Mouse (Mus musculus) leukemia stem cell, adult 10-12 weeks (primary cell): ENCODE measurements around the gene Ppp1r9b. TPM values are rescaled to one million over a fixed set of nuclear protein-coding genes. Genes with fewer than 3 reads are reported as not detected.

Source experiments
- polyA plus RNA-seq: library from polyadenylated mRNA; stranded (reverse); fragments of >175 nt; gene quantifications from 2 replicates; pipeline ENCODE4 v1.2.3, GENCODE M21; 2012; ENCODE audit warnings: low replicate concordance

Ppp1r9b gene
- polyA plus RNA-seq, result 486 and 536 TPM in 2 replicates

DNA sequence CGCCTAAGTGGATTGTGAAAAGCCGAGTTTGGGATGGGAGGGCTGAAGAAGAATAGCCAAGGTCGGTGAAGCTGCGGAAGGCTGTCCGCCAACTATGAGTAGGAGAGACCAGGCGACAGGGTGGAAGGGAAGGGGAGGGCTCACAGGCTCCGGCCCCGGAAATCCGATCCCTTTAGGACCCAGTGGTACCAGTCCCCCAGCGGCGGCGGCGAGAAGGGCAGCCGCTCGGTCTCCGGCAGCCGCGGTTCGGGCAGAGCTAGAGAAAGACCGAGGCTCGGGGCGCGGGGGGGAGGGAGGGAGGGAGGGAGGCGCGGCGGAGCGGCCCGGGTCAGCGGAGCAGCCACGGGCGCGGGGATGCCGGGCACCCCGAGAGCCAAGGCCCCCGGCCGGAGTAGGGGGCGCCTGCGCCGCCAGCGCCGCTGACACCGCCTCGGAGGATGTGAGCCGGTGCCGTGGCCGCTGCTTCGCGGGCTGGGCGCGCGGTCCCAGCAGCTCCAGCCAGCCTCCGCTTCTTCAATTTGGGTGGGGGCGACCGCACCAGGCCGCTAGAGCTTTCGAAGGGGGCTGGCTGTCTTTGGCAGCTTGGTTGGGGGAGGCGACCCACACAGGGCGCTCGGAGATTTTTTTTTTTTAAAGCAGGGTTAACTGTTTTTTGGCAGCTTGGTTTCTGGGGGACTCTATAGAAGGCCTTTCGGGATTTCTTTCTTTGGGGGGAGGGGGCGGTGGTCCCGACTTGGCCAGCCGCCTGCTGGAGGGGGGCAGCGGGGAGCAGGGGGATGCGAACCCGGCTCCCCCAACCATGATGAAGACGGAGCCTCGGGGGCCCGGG lies at the start of gene Ppp1r9b:
Gene Ppp1r9b, plus strand, starts transcription at position 287 of the 829 bp plus-strand sequence.

DNA sequence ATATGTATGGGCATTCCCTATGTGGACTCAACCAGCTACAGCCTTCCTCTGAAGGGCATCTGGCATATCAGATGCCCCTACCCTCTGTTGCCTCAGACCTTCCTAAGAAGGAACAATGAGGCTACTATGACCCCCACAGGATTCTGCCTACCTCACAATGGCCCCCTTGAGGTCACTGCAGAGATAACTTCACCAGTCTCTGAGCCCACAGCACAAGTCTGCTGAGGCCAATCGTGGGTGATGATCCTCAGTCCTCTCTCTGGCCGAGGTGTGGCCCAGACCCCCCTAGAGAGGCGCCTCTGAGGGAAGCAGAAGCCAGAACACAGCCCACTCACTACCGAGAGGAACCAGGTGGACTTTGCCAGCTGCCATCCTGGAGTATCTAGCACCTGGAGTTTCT lies 23.4 kb upstream of the Ppp1r9b start, which contains the start of gene Hils1:
Gene Hils1, plus strand, starts transcription at position 175 of the 400 bp plus-strand sequence.

DNA sequence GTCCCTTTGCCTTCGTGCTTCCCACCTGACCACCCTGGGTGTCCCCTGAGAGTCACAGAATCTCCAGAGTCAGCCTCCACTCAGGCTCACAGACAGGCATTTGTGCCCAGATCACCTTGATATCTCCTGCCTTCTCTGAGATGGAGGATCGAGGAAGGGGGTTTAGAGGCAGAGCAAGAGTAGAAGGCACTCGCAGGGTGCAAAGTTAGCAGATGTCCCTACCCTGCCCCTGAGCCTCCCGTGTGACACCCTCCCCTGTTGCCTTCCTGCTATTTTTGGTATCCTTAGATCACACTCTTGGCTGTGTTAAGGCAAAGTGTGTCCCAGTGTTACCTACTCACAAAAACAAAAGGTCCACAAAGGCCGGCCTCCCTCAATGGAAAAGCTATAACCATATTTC lies 14.6 kb upstream of the Ppp1r9b start, which contains the start of gene Sgca:
Gene Sgca, minus strand, starts transcription at position 129 of the 400 bp plus-strand sequence.

DNA sequence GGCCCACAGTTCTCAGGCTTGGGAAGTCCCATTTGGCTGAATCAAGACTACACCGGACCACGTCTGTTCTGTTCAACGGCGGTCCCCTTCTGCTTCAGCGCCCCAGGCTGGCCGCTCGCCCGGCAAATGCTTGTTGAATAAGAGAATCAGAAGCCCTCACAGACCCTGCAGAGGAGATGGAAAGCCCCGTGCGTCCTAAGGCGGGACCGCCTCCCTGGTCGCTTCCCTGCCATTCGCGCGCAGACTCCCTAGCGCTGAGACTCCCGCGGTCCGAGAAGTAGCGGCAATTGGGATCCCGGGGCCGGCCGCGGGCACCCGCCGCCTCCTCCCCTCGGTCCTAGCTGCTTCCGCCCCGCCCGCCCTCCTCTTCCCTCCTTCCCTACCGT lies 18.8 kb downstream of the Ppp1r9b start, which contains the start of gene Samd14:
Gene Samd14, plus strand, starts transcription at position 251 of the 386 bp plus-strand sequence.

DNA sequence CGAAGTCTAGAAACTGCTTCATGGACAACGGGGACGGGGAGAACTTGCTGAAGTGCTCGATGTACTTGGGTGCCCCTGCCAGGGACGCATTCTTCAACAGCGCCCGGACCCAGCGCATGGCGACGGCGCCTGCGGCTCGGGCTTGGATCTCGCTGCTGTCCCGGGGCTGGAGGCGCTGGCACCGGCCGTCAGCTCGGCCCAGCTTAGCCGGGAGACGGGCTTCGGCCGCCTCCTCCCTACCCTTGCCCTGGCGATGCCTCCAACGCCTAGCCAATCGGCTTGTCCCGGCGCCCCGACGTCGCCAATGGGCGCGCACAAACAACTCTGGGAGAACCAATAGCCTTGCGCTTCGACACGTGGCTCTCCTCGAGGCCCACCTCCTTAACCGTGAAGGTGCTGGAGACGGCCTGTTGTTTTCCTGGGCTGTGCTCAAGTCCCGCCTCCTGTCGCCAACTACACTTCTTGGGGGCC lies 50.3 kb downstream of the Ppp1r9b start, which contains the start of gene Pdk2:
Gene Pdk2, minus strand, starts transcription at position 216 of the 471 bp plus-strand sequence.

Other genes with a start within 250 kb of the Ppp1r9b start
- gene Cdc34b, start 249.3 kb upstream of the Ppp1r9b start, polyA plus RNA-seq, result not detected in 2 replicates
- not detected in 2 replicates for gene Tmem92, start 208.3 kb upstream of the Ppp1r9b start, polyA plus RNA-seq
- 2.9 and 4.8 TPM in 2 replicates for gene Col1a1, start 54.8 kb upstream of the Ppp1r9b start, polyA plus RNA-seq
- gene Hils1, start 23.4 kb upstream of the Ppp1r9b start, polyA plus RNA-seq, result not detected in 2 replicates
- gene Sgca, start 14.7 kb upstream of the Ppp1r9b start, polyA plus RNA-seq, result not detected in 2 replicates
- gene Samd14, start 18.8 kb downstream of the Ppp1r9b start, polyA plus RNA-seq, result 609 and 778 TPM in 2 replicates
- 6.0 and 7.6 TPM in 2 replicates for gene Pdk2, start 50.3 kb downstream of the Ppp1r9b start, polyA plus RNA-seq
- 1.3 and 1.8 TPM in 2 replicates for gene Itga3, start 85.8 kb downstream of the Ppp1r9b start, polyA plus RNA-seq
- not detected in 2 replicates for gene Dlx3, start 129.1 kb downstream of the Ppp1r9b start, polyA plus RNA-seq
- gene Dlx4, start 155.2 kb downstream of the Ppp1r9b start, polyA plus RNA-seq, result 0.07 TPM in 1 of 2 replicates, not detected in the other